Mouse (Mus musculus): Measurements from ENCODE around the gene Pkd1l2. TPM values are rescaled to one million over a fixed set of nuclear protein-coding genes. Genes with fewer than 3 reads are reported as not detected.

Pkd1l2 gene
- polyA plus RNA-seq, 1 experiment from 2014 or later = not detected

DNA sequence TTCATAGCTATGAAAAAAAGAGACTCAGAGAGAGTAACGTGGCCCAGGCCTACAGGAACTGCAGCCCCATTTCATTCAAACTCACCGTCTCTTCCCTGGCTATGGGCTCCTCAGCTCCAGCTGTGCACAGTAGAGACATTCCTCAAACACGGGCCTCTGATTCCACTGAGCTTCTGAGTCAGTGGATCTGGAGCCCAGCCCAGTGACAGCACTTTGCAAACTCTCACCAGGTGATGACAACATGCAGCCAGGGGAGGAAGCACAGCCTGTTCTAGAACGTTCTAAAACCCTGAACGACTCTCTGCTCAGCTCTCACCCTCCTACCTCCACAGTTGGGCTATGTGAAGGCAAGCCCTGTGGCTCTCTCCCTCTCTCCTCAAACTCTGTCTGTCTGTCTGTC lies 11.8 kb upstream of the Pkd1l2 start:
- no peaks in the 10 kb centered on the region for H3K9me3 ChIP-seq (replicated peaks; ENCODE audit: low read length)
- H3K4me2 ChIP-seq (ENCODE audit: low read length) = no peak overlapping the region
- no peak overlapping the region for H3K27ac ChIP-seq
- no peak overlapping the region for H3K4me3 ChIP-seq (replicated peaks; ENCODE audit: low read depth, low read length)
- no peak for TF ChIP-seq CTCF (IDR thresholded peaks at IDR 0.05; ENCODE audit: low read depth)
- no peaks in the 10 kb centered on the region for H3K36me3 ChIP-seq (ENCODE audit: insufficient read depth, low read length)
- ATAC-seq (replicated peaks; ENCODE audit: low FRiP score, low read depth) = no peak
- WGBS = 55% methylated on average over 5 of the region's 5 CpGs
- no peak for DNase-seq (ENCODE audit: low spot score)
- no peak overlapping the region for H3K9ac ChIP-seq (ENCODE audit: low read depth, low read length)
- no peaks in the 10 kb centered on the region for H3K27me3 ChIP-seq (ENCODE audit: insufficient read depth, low read length)
- H3K4me1 ChIP-seq (replicated peaks; ENCODE audit: insufficient read depth, low read length) = 0 out of 2 replicates have a peak, but pooled peaks cover 4% of the 10 kb centered on the region

DNA sequence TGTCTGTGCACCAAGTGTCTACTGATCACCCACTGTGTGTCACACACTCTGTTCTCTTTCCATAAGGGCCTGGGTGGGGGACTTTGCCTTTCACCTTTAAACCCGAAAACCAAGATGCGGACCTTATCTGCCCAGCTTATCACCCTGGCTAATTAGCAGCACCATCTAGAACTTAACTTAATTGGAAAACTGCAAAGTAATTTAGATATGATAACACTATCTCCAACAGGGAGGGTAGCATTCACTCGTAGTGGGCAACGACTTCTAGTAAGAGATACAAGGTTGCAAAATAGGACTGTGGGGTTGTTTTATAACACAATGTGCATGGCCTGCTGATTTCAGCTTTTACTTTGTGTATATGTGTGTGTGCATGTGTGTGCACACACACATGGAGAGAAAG lies 7.6 kb upstream of the Pkd1l2 start:
- H3K9ac ChIP-seq (ENCODE audit: low read depth, low read length) = no peak overlapping the region
- DNase-seq (ENCODE audit: low spot score) (no peak), ATAC-seq (replicated peaks; ENCODE audit: low FRiP score, low read depth) (no peak)
- no peaks in the 10 kb centered on the region for H3K4me1 ChIP-seq (replicated peaks; ENCODE audit: insufficient read depth, low read length)
- no peaks in the 10 kb centered on the region for H3K9me3 ChIP-seq (replicated peaks; ENCODE audit: low read length)
- no peak overlapping the region for H3K4me3 ChIP-seq (replicated peaks; ENCODE audit: low read depth, low read length)
- H3K27ac ChIP-seq = no peak overlapping the region
- no peaks in the 10 kb centered on the region for H3K27me3 ChIP-seq (ENCODE audit: insufficient read depth, low read length)
- no peaks in the 10 kb centered on the region for H3K36me3 ChIP-seq (ENCODE audit: insufficient read depth, low read length)
- TF ChIP-seq CTCF (IDR thresholded peaks at IDR 0.05; ENCODE audit: low read depth) = no peak
- no peak overlapping the region for H3K4me2 ChIP-seq (ENCODE audit: low read length)
- WGBS = 88% methylated on average over 4 of the region's 4 CpGs

DNA sequence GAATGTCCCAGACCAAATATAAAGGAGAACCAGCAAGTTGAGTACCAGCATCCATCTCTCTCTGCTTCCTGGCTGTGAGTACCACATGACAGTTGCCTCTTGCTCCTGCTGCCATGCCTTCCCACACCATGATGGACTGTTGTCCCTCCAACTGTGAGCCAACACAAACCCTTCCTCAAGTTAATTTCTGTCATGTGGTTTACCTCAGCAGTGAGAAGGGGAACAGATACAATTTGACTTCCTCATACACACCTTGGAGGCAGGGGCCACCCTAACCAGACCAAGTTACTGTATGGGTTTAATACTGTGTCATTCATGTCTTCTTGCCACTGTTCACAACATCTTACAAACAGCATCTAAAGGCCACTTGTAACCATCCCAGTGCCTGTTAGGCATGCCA lies 4.8 kb upstream of the Pkd1l2 start:
- DNase-seq (ENCODE audit: low spot score) (no peak), ATAC-seq (replicated peaks; ENCODE audit: low FRiP score, low read depth) (no peak)
- no peak for TF ChIP-seq CTCF (IDR thresholded peaks at IDR 0.05; ENCODE audit: low read depth)
- Histone ChIP-seq H3K4me3 (replicated peaks; ENCODE audit: low read depth, low read length) (no peak overlapping the region), H3K27me3 (ENCODE audit: insufficient read depth, low read length) (no peaks in the 10 kb centered on the region), H3K27ac (no peak overlapping the region), H3K9ac (ENCODE audit: low read depth, low read length) (no peak overlapping the region), H3K36me3 (ENCODE audit: insufficient read depth, low read length) (no peaks in the 10 kb centered on the region), H3K4me2 (ENCODE audit: low read length) (no peak overlapping the region), H3K4me1 (replicated peaks; ENCODE audit: insufficient read depth, low read length) (no peaks in the 10 kb centered on the region), H3K9me3 (replicated peaks; ENCODE audit: low read length) (no peaks in the 10 kb centered on the region)

DNA sequence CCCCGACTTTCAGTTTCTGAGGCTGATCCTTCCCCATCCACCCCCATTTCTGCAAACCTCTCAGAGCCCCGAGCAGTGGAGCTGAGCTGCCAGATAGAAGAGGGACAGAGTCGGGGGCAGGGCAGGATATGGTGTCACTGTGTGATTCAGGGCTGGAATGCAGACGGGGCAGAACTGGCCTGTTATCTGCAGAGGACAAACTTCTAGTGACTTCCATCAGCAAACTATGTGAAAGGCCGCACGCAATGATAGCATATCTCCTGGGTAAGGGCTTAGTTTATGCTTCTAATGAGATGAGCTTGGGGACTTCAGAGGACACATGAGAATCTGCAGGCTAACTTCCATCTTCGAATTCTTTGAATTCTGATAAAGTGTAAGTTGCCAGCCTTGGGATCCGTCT lies 3.3 kb upstream of the Pkd1l2 start:
- Histone ChIP-seq H3K27me3 (ENCODE audit: insufficient read depth, low read length) (no peaks in the 10 kb centered on the region), H3K27ac (no peak overlapping the region), H3K4me2 (ENCODE audit: low read length) (no peak overlapping the region), H3K9me3 (replicated peaks; ENCODE audit: low read length) (no peaks in the 10 kb centered on the region), H3K36me3 (ENCODE audit: insufficient read depth, low read length) (no peaks in the 10 kb centered on the region), H3K4me1 (replicated peaks; ENCODE audit: insufficient read depth, low read length) (no peaks in the 10 kb centered on the region), H3K4me3 (replicated peaks; ENCODE audit: low read depth, low read length) (no peak overlapping the region), H3K9ac (ENCODE audit: low read depth, low read length) (no peak overlapping the region)
- 48% methylated on average over 8 of the region's 8 CpGs for WGBS
- no peak for TF ChIP-seq CTCF (IDR thresholded peaks at IDR 0.05; ENCODE audit: low read depth)
- peak; percentile 25 for DNase-seq (ENCODE audit: low spot score)
- ATAC-seq (replicated peaks; ENCODE audit: low FRiP score, low read depth) = no peak

DNA sequence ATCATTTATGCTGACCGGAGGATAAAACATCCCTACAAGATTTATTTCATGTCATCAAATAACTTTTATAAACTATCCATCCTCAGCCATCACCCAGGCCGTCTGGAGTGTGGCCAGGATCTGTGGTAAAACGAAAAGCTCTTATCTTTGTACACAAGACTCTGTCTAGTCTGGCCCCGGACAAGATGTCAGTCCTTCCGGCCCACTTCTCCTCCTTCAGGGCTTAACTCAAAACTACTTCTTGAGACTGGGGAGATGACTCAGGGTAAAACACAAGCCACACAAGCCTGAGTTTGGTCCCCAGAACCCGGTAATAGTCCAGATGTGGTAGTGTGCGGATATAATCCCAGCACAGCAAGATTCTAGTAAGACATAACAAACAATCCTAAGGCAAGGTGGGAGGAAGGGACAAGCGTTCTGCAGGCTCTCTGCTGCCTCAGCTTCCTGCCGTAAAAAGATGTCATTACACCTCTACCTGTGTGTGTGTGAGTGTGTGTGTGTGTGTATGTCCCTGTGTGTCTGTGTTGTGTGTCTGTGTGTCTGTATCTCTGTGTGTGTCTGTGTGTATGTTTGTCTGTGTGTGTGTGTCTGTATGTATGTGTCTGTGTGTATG lies 804 bp upstream of the Pkd1l2 start:
- Histone ChIP-seq H3K4me3 (replicated peaks; ENCODE audit: low read depth, low read length) (no peak overlapping the region), H3K9ac (ENCODE audit: low read depth, low read length) (no peak overlapping the region), H3K27me3 (ENCODE audit: insufficient read depth, low read length) (no peaks in the 10 kb centered on the region), H3K36me3 (ENCODE audit: insufficient read depth, low read length) (no peaks in the 10 kb centered on the region), H3K9me3 (replicated peaks; ENCODE audit: low read length) (no peaks in the 10 kb centered on the region), H3K4me1 (replicated peaks; ENCODE audit: insufficient read depth, low read length) (no peaks in the 10 kb centered on the region), H3K4me2 (ENCODE audit: low read length) (no peak overlapping the region), H3K27ac (no peak overlapping the region)
- DNase-seq (ENCODE audit: low spot score) (no peak), ATAC-seq (replicated peaks; ENCODE audit: low FRiP score, low read depth) (no peak)
- 54% methylated on average over 9 of the region's 9 CpGs for WGBS
- no peak for TF ChIP-seq CTCF (IDR thresholded peaks at IDR 0.05; ENCODE audit: low read depth)

DNA sequence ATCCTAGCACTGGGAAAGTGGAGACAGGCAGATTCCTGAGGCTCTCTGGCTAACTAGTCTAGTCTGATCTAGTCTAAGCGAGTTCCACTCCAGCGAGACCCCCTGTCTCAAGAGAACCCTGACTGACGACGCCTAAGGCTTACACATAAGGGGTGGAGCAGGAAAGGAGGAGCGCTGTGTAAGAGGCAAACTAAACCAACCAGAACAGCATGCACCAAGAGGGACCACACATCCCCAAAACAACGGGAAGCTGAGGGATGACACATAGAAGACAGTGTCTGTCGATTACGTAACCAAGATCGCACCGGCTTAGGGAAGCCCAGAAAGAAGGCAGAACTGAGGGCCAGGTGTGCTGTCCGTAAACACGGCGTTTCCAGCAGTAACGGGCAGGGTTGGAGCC lies 2.6 kb downstream of the Pkd1l2 start:
- H3K9ac ChIP-seq (ENCODE audit: low read depth, low read length) = no peak overlapping the region
- H3K4me2 ChIP-seq (ENCODE audit: low read length) = no peak overlapping the region
- H3K27ac ChIP-seq = no peak overlapping the region
- ATAC-seq (replicated peaks; ENCODE audit: low FRiP score, low read depth) (no peak), DNase-seq (ENCODE audit: low spot score) (no peak)
- no peaks in the 10 kb centered on the region for H3K36me3 ChIP-seq (ENCODE audit: insufficient read depth, low read length)
- no peaks in the 10 kb centered on the region for H3K4me1 ChIP-seq (replicated peaks; ENCODE audit: insufficient read depth, low read length)
- H3K4me3 ChIP-seq (replicated peaks; ENCODE audit: low read depth, low read length) = no peak overlapping the region
- H3K27me3 ChIP-seq (ENCODE audit: insufficient read depth, low read length) = no peaks in the 10 kb centered on the region
- WGBS = 80% methylated on average over 14 of the region's 14 CpGs
- no peaks in the 10 kb centered on the region for H3K9me3 ChIP-seq (replicated peaks; ENCODE audit: low read length)
- TF ChIP-seq CTCF (IDR thresholded peaks at IDR 0.05; ENCODE audit: low read depth) = no peak

DNA sequence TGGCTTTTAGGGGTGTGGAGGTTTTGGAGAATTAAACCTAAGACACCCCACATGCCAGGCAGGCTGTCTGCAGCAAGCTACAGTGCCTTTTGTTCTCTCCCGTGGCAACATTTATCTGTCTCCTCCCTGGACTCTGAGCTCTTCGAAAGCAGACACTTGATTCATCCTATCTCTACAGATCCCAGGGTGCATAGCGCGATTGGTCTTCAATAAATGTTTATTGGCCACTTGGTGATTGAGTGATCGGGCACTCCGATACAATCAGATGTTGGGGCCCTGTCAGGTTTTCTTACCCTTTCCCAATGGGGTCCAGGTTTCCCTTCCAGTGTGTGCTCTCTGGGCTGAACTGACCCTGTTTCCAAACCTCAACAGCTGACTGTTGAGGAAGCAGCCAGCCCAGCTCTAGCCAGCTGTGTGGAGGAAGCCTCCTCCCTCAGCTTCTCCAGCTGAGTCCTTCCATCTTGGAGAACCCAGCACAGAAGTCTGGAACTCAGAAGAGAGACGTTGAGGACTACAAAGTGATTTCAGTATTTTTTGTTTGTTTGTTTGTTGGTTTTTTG lies 3.8 kb downstream of the Pkd1l2 start:
- Histone ChIP-seq H3K27me3 (ENCODE audit: insufficient read depth, low read length) (no peaks in the 10 kb centered on the region), H3K36me3 (ENCODE audit: insufficient read depth, low read length) (no peaks in the 10 kb centered on the region), H3K27ac (no peak overlapping the region), H3K4me3 (replicated peaks; ENCODE audit: low read depth, low read length) (no peak overlapping the region), H3K9ac (ENCODE audit: low read depth, low read length) (no peak overlapping the region), H3K9me3 (replicated peaks; ENCODE audit: low read length) (no peaks in the 10 kb centered on the region), H3K4me2 (ENCODE audit: low read length) (no peak overlapping the region), H3K4me1 (replicated peaks; ENCODE audit: insufficient read depth, low read length) (no peaks in the 10 kb centered on the region)
- TF ChIP-seq CTCF (IDR thresholded peaks at IDR 0.05; ENCODE audit: low read depth) = no peak
- WGBS = 83% methylated on average over 7 of the region's 7 CpGs
- no peak for ATAC-seq (replicated peaks; ENCODE audit: low FRiP score, low read depth)
- no peak for DNase-seq (ENCODE audit: low spot score)
